Mouse (Mus musculus) testis, postnatal 10 days (tissue): ENCODE measurements around the gene Tmem144.
"Not testable (repeated sequence)": the region's sequence is repeated elsewhere in the genome, so short reads cannot be mapped to it uniquely, and the experiment has no call there.

Experiments used
- DNase-seq: peaks from one replicate; pipeline ENCODE4 v3.0.0; 2021; ENCODE audit warnings: low spot score

Tmem144 gene

DNA sequence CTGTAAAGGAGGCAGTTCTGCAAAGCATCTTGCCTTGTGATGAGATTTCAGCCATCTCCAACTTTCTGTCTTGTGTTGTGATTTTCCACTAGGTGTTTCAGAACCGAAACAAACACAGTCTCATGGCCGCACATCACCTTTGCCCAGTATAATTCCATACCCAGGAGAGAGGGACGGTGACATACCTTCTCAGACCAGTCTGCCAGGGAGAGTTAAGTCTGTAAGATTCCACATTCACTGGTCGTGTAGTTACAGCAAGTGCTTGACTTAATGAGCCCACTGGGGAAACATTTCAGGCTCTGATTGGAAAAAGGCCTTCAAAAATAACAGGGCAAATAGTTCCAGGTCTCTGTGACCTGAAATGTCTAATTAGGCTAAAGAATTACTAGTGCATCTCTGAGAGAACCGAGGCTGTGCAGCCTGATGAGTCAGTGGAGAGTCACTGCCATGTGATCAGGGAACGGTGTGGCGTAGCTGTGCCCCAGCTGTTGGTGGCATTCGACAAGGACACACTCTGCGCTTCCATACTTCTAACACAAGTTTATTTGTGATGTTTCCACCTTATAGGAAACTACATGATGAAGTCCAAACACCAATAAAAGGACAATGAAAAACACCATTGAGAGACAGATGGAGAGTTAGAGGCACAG lies 43.9 kb downstream of the Tmem144 start:
- DNase-seq: no peak

- not testable (repeated sequence) for DNase-seq
These were observed 51.8 kb downstream of the Tmem144 start for GRCm38 (mm10) chr3:79800761-79801160.

DNA sequence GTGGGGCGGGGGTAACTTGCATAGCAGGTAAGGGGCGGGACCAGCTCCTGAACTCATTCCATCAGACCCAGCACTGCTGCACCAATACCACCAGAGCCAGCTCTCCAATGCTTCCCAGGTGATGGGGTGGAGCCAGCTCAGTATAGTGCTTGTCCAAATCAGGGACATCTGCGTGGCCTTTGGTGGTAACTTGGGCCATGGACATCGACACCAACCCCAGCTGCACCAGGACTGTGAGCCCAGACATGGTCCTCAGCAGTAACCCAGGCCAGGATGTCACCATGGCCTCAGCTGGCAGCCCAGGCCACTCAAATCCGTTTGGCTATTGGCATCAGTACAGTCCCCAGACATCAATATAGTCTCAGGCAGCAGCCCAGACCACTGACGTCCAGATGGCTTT lies 60.3 kb downstream of the Tmem144 start:
- no peak for DNase-seq

GRCm38 (mm10) chr3:79790324-79790723 lies 62.2 kb downstream of the Tmem144 start:
- DNase-seq: no peak

- DNase-seq: no peak
These were observed 63.0 kb downstream of the Tmem144 start for GRCm38 (mm10) chr3:79789554-79789953.

- DNase-seq: no peak
These were observed 63.6 kb downstream of the Tmem144 start for GRCm38 (mm10) chr3:79788959-79789358.

- DNase-seq: no peak
These were observed 68.2 kb downstream of the Tmem144 start for GRCm38 (mm10) chr3:79784362-79784736.

DNA sequence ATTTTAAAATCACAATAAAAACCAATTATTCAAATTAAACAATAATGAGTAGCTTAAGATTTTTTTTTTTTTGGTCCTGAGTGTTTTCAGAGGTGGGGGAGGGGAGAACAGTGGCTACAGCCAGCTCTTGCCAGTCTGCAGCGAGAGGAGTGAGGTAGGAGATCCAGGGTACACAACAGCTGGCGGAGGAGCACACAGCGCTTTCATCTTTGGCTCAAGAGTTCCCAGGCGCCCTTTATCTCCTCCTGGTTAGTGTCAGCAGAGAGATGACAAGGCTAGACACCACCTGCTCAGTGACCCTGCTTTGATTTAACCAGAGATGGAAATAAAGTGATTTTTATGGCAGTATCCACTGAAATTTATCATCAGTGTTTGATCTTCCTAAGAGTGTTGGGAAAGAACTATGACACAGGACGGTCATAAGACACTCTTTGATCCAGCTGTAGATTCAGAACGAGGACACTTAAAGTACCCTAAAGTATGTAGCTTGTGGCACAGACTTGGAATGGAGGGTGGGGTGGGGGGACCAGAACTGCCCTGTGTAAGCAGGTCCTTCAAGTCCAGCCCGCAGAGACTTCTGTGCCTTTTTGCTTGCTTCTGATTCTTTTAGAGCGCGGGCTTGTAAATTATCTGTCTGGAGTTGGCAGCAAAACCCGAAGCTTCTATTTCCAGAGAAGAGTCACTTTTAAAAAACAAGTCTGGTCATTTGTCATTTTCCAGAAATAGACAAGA lies 68.8 kb downstream of the Tmem144 start:
- no peak for DNase-seq

GRCm38 (mm10) chr3:79772701-79773100 lies 79.9 kb downstream of the Tmem144 start:
- no peak for DNase-seq
